Mouse (Mus musculus) midbrain, postnatal 0 days (tissue): ENCODE measurements at regions not wholly inside any gene's neighbourhood (a gene's known extent, or its start where the extent isn't known, plus 50 kb on each side); places are given as distances from the start of the nearest gene placed in this dataset.

Experiments
- ATAC-seq: fragments of 200-750 bp; cut with Nextera tagmentation; 2 replicates; pipeline ENCODE4 v1.8.0; 2017; ENCODE audit warnings: moderate number of reproducible peaks, mild to moderate bottlenecking, moderate TSS enrichment, moderate library complexity; ENCODE audit not compliant: low FRiP score
- DNase-seq: peaks from one replicate; pipeline ENCODE4 v3.0.0-alpha.2; 2015; ENCODE audit warnings: low spot score
- H3K27ac ChIP-seq: fragments of 300-500 bp; sonication (generic); 2 replicates; pipeline ENCODE4 v1.5.1; 2014; ENCODE audit warnings: low read depth, mild to moderate bottlenecking, low read length, mixed read lengths
- H3K27me3 ChIP-seq: fragments of 300-500 bp; sonication (generic); 2 replicates; pipeline ENCODE4 v1.6.1; 2014; ENCODE audit warnings: low read length, control low read depth, mixed read lengths; ENCODE audit not compliant: insufficient read depth
- H3K36me3 ChIP-seq: fragments of 300-500 bp; sonication (generic); 2 replicates; pipeline ENCODE4 v1.6.1; 2014; ENCODE audit warnings: low read length, control low read depth, mixed read lengths; ENCODE audit not compliant: insufficient read depth
- H3K4me1 ChIP-seq: fragments of 300-500 bp; sonication (generic); 2 replicates; pipeline ENCODE4 v1.6.1; 2014; ENCODE audit warnings: mild to moderate bottlenecking, control low read depth, antibody characterized with exemption, low read length, mixed read lengths; ENCODE audit not compliant: insufficient read depth
- H3K4me2 ChIP-seq: fragments of 300-500 bp; sonication (generic); 2 replicates; pipeline ENCODE4 v1.6.1; 2014; ENCODE audit warnings: low read depth, mild to moderate bottlenecking, low read length, mixed read lengths; ENCODE audit not compliant: poor library complexity, severe bottlenecking
- H3K4me3 ChIP-seq: fragments of 300-500 bp; sonication (generic); 2 replicates; pipeline ENCODE4 v1.5.1; 2014; ENCODE audit warnings: low read depth, mild to moderate bottlenecking, low read length, moderate library complexity
- H3K9ac ChIP-seq: fragments of 300-500 bp; sonication (generic); replicated peaks from 2 replicates; pipeline ENCODE4 v1.6.1; 2014; ENCODE audit warnings: mild to moderate bottlenecking, low read length, moderate library complexity, mixed read lengths; ENCODE audit not compliant: poor library complexity, severe bottlenecking
- H3K9me3 ChIP-seq: fragments of 300-500 bp; sonication (generic); 2 replicates; pipeline ENCODE4 v1.6.1; 2016; ENCODE audit warnings: low read length, control low read depth
- CTCF ChIP-seq: IDR thresholded peaks from 2 replicates; pipeline ENCODE4 v1.5.1; 2016; ENCODE audit warnings: antibody characterized with exemption, mild to moderate bottlenecking
- WGBS: fragments of 180-500 bp; shearing (Covaris S2); extraction: QIAGEN DNeasy Blood & Tissue Kit; methylation state at CpG from one replicate; pipeline ENCODE4 v1.1.7; 2014; 5-methylcytosine and 5-hydroxymethylcytosine counted together

DNA sequence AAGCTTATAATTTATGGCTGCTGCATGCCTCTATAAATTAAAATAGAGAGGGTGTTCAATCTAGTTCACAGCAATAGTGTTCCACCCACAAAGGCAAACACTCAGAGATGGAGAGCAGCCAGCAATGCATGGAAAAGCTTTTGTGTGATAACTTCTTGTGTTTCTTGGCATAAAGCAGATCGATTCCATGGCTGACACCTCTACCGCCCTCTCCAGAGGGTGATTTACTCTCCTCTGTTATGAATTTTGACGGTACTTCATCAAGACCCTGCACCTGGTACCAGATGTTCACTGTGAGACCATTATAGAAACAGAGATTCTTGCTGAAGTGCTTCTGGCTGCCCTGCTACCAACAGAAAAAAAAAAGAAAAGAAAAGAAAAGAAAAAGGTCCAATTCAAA is 54.1 kb upstream of the Btc start:
- H3K4me3 ChIP-seq = no peak overlapping the region
- WGBS = 61% methylated on average over 3 of the region's 3 CpGs
- DNase-seq = peak; percentile 21
- H3K9me3 ChIP-seq = no peaks in the 10 kb centered on the region
- no peaks in the 10 kb centered on the region for H3K4me1 ChIP-seq
- H3K9ac ChIP-seq = no peak overlapping the region
- no peak overlapping the region for H3K27ac ChIP-seq
- H3K36me3 ChIP-seq = no peaks in the 10 kb centered on the region
- TF ChIP-seq CTCF = no peak
- H3K4me2 ChIP-seq = no peak overlapping the region
- H3K27me3 ChIP-seq = no peaks in the 10 kb centered on the region
- ATAC-seq = no peak

- no peaks in the 10 kb centered on the region for H3K9me3 ChIP-seq
- H3K27ac ChIP-seq = no peak overlapping the region
- peak; percentile 91 for TF ChIP-seq CTCF
- WGBS = 45% methylated on average over 4 of the region's 4 CpGs
- ATAC-seq = peak; percentile 76
- peak; percentile 76 for DNase-seq
- no peaks in the 10 kb centered on the region for H3K27me3 ChIP-seq
- no peaks in the 10 kb centered on the region for H3K36me3 ChIP-seq
- no peak overlapping the region for H3K4me2 ChIP-seq
- no peak overlapping the region for H3K4me3 ChIP-seq
- no peak overlapping the region for H3K9ac ChIP-seq
- no peaks in the 10 kb centered on the region for H3K4me1 ChIP-seq
Observed at GRCm38 (mm10) chr5:91464876-91465508, 52.4 kb upstream of the Parm1 start.
